Mouse (Mus musculus) CH12.LX (cell line): ENCODE measurements around the gene Fgg. TPM values are rescaled to one million over a fixed set of nuclear protein-coding genes. Genes with fewer than 3 reads are reported as not detected.

Source experiments
- DNase-seq: peaks from one replicate; pipeline ENCODE4 v3.0.0-alpha.2; 2013; ENCODE audit errors: extremely low read depth
- H3K27ac ChIP-seq: 2 replicates; pipeline ENCODE4 v1.5.1; 2012; ENCODE audit warnings: low read depth, mild to moderate bottlenecking, control low read depth, moderate library complexity; ENCODE audit not compliant: insufficient read depth
- H3K27me3 ChIP-seq: replicated peaks from 2 replicates; pipeline ENCODE3; 2012; ENCODE audit warnings: inconsistent platforms
- H3K36me3 ChIP-seq, 2 experiments: replicated peaks in 1 of 2; 2 replicates each; pipeline versions ENCODE3 to v1.6.1; 2012; ENCODE audit warnings: inconsistent platforms in 1 of 2, low read length in 1 of 2, mild to moderate bottlenecking in 1 of 2, mixed read lengths in 1 of 2, moderate library complexity in 1 of 2; ENCODE audit not compliant: control insufficient read depth in 1 of 2, insufficient read depth in 1 of 2
- H3K4me1 ChIP-seq, 2 experiments: 2 replicates each; pipeline ENCODE4 v1.6.1; 2012; ENCODE audit warnings: inconsistent platforms in 1 of 2, moderate library complexity in 1 of 2; ENCODE audit not compliant: insufficient read depth in 2 of 2, control insufficient read depth in 1 of 2
- H3K4me2 ChIP-seq: 2 replicates; pipeline ENCODE4 v1.6.1; 2012; ENCODE audit warnings: low read depth, mild to moderate bottlenecking, control low read depth; ENCODE audit not compliant: poor library complexity, insufficient read depth, severe bottlenecking
- H3K4me3 ChIP-seq, 3 experiments: fragments of 150-350 bp in 1 of 3; sonication (generic) in 1 of 3; replicated peaks in 1 of 3; 2 replicates each; pipeline versions ENCODE3 to v1.5.1; 2011 to 2012; ENCODE audit warnings: low read depth in 2 of 3, low read length in 2 of 3, mild to moderate bottlenecking in 2 of 3, moderate library complexity in 2 of 3, control low read depth in 1 of 3, improper control_type of control experiment in 1 of 3, inconsistent platforms in 1 of 3, mixed read lengths in 1 of 3; ENCODE audit not compliant: poor library complexity in 1 of 3
- H3K79me2 ChIP-seq: replicated peaks from 2 replicates; pipeline ENCODE4 v1.6.1; 2012; ENCODE audit warnings: mild to moderate bottlenecking, moderate library complexity; ENCODE audit not compliant: control insufficient read depth, poor library complexity, insufficient read depth, severe bottlenecking; ENCODE audit errors: extremely low read depth
- H3K9ac ChIP-seq: 2 replicates; pipeline ENCODE4 v1.6.1; 2012; ENCODE audit warnings: low read depth, mild to moderate bottlenecking, control low read depth, moderate library complexity; ENCODE audit not compliant: insufficient read depth
- H3K9me3 ChIP-seq: replicated peaks from 2 replicates; pipeline ENCODE3; 2012; ENCODE audit warnings: low read length, inconsistent platforms, mixed read lengths
- BHLHE40 ChIP-seq: IDR thresholded peaks from 2 replicates; pipeline ENCODE4 v1.6.1; 2011; ENCODE audit warnings: mild to moderate bottlenecking, low read depth, low read length, improper control_type of control experiment
- CHD1 ChIP-seq: IDR thresholded peaks from 2 replicates; pipeline ENCODE4 v1.6.1; 2012; ENCODE audit warnings: low read depth, low read length, improper control_type of control experiment, inconsistent platforms
- CHD2 ChIP-seq: IDR thresholded peaks from 2 replicates; pipeline ENCODE4 v1.6.1; 2011; ENCODE audit warnings: low read length, improper control_type of control experiment
- CTCF ChIP-seq, 2 experiments: IDR thresholded peaks in 1 of 2; conservative IDR thresholded peaks in 1 of 2; 2 replicates each; pipeline ENCODE4 v1.5.1; 2011 to 2012; ENCODE audit warnings: low read depth in 2 of 2, low read length in 2 of 2, improper control_type of control experiment in 1 of 2, inconsistent platforms in 1 of 2, mild to moderate bottlenecking in 1 of 2, moderate library complexity in 1 of 2
- HCFC1 ChIP-seq: IDR thresholded peaks from 2 replicates; pipeline ENCODE4 v1.6.1; 2012; ENCODE audit warnings: low read depth, mild to moderate bottlenecking, inconsistent platforms, low read length, improper control_type of control experiment
- JUND ChIP-seq: conservative IDR thresholded peaks from 2 replicates; pipeline ENCODE4 v1.6.1; 2011; ENCODE audit warnings: low read depth, low read length, improper control_type of control experiment
- KAT2A ChIP-seq: IDR thresholded peaks from 2 replicates; pipeline ENCODE4 v1.6.1; 2012; ENCODE audit warnings: low read length, improper control_type of control experiment, inconsistent platforms; ENCODE audit not compliant: insufficient replicate concordance
- MAX ChIP-seq: IDR thresholded peaks from 2 replicates; pipeline ENCODE4 v1.6.1; 2011; ENCODE audit warnings: low read length, improper control_type of control experiment
- MAZ ChIP-seq: IDR thresholded peaks from 2 replicates; pipeline ENCODE4 v1.6.1; 2012; ENCODE audit warnings: low read depth, mild to moderate bottlenecking, inconsistent platforms, low read length, improper control_type of control experiment, moderate library complexity
- MEF2A ChIP-seq: IDR thresholded peaks from 2 replicates; pipeline ENCODE4 v1.6.1; 2014; ENCODE audit warnings: low read depth, mild to moderate bottlenecking, inconsistent platforms, low read length, improper control_type of control experiment, borderline replicate concordance
- MXI1 ChIP-seq: IDR thresholded peaks from 2 replicates; pipeline ENCODE4 v1.6.1; 2011; ENCODE audit warnings: mild to moderate bottlenecking, low read depth, low read length, improper control_type of control experiment
- MYC ChIP-seq: IDR thresholded peaks from 2 replicates; pipeline ENCODE4 v1.6.1; 2011; ENCODE audit warnings: low read depth, mild to moderate bottlenecking, improper control_type of control experiment, low read length
- NELFE ChIP-seq: IDR thresholded peaks from 2 replicates; pipeline ENCODE4 v1.6.1; 2011; ENCODE audit warnings: low read depth, low read length, improper control_type of control experiment
- POLR2A ChIP-seq: IDR thresholded peaks from 2 replicates; pipeline ENCODE4 v1.6.1; 2011; ENCODE audit warnings: low read depth, mild to moderate bottlenecking, improper control_type of control experiment, low read length
- POLR2AphosphoS2 ChIP-seq: IDR thresholded peaks from 2 replicates; pipeline ENCODE4 v1.6.1; 2011; ENCODE audit warnings: low read depth, low read length, improper control_type of control experiment
- RAD21 ChIP-seq: IDR thresholded peaks from 2 replicates; pipeline ENCODE4 v1.6.1; 2011; ENCODE audit warnings: low read depth, mild to moderate bottlenecking, low read length, improper control_type of control experiment, moderate library complexity
- SMC3 ChIP-seq: IDR thresholded peaks from 2 replicates; pipeline ENCODE4 v1.6.1; 2011; ENCODE audit warnings: low read depth, low read length, improper control_type of control experiment
- TCF12 ChIP-seq: IDR thresholded peaks from 2 replicates; pipeline ENCODE4 v1.6.1; 2014; ENCODE audit warnings: low read depth, mild to moderate bottlenecking, inconsistent platforms, low read length, improper control_type of control experiment
- UBTF ChIP-seq: IDR thresholded peaks from 2 replicates; pipeline ENCODE4 v1.6.1; 2012; ENCODE audit warnings: low read depth, mild to moderate bottlenecking, inconsistent platforms, low read length, improper control_type of control experiment, moderate library complexity
- USF1 ChIP-seq: IDR thresholded peaks from 2 replicates; pipeline ENCODE4 v1.6.1; 2014; ENCODE audit warnings: low read depth, mild to moderate bottlenecking, inconsistent platforms, low read length, improper control_type of control experiment
- USF2 ChIP-seq: conservative IDR thresholded peaks from 2 replicates; pipeline ENCODE4 v1.6.1; 2011; ENCODE audit warnings: low read depth, low read length, improper control_type of control experiment
- ZC3H11A ChIP-seq: IDR thresholded peaks from 2 replicates; pipeline ENCODE4 v1.6.1; 2012; ENCODE audit warnings: low read depth, mild to moderate bottlenecking, inconsistent platforms, low read length, improper control_type of control experiment
- ZKSCAN1 ChIP-seq: IDR thresholded peaks from 2 replicates; pipeline ENCODE4 v1.6.1; 2012; ENCODE audit warnings: low read depth, inconsistent platforms, low read length, improper control_type of control experiment, borderline replicate concordance
- ZMIZ1 ChIP-seq: IDR thresholded peaks from 2 replicates; pipeline ENCODE4 v1.6.1; 2012; ENCODE audit warnings: low read depth, mild to moderate bottlenecking, inconsistent platforms, low read length, improper control_type of control experiment
- dilution Hi-C: fragments of 300-500 bp; cut with MboI; formaldehyde crosslinking; loops from 2 replicates; pipeline ENCODE4 v1.14.3; 2020; ENCODE audit warnings: low sequenced_read_pairs; ENCODE audit not compliant: extremely low pct_unique_long_range_greater_than_20kb, extremely low pct_ligation_motif_present
- in situ Hi-C: fragments of 300-500 bp; cut with MboI; formaldehyde crosslinking; loops from 3 replicates; pipeline ENCODE4 v1.14.3; 2019; ENCODE audit warnings: low sequenced_read_pairs, low pct_ligation_motif_present, low pct_unique_long_range_greater_than_20kb, mixed read lengths
- polyA plus RNA-seq: library from polyadenylated mRNA; unstranded; fragments of >175 nt; gene quantifications from 2 replicates; pipeline ENCODE4 v1.2.1, GENCODE M21; 2012; ENCODE audit warnings: low read depth; ENCODE audit not compliant: insufficient read length
- total RNA-seq, 2 experiments: library from RNA; depleted of rRNA; stranded (reverse); fragments of 300-350 nt in 1 of 2; fragments of >200 nt in 1 of 2; gene quantifications; 2 replicates each; pipeline ENCODE4 v1.2.3; 2012 to 2014

Fgg gene
- total and polyA plus RNA-seq, 3 experiments: not detected

- in situ Hi-C loops: no loop called here
Measured at GRCm38 (mm10) chr3:83033801-83034200, 26.3 kb downstream of the Fgg start.

GRCm38 (mm10) chr3:83038865-83039264 lies 31.3 kb downstream of the Fgg start:
- no peaks in the 10 kb centered on the region for H3K36me3 ChIP-seq
- in situ Hi-C loops: no loop called here

More at GRCm38 (mm10) chr3:83033801-83034200, 26.3 kb downstream of the Fgg start:
- no peak overlapping the region for H3K27ac ChIP-seq
- no peaks in the 10 kb centered on the region for H3K36me3 ChIP-seq
- no peaks in the 10 kb centered on the region for H3K79me2 ChIP-seq
- TF ChIP-seq JUND (no peak), RAD21 (no peak), CHD1 (no peak), POLR2AphosphoS2 (no peak), BHLHE40 (no peak), TCF12 (no peak), ZMIZ1 (no peak), MEF2A (no peak), UBTF (no peak), MYC (no peak), MAZ (no peak), NELFE (no peak), POLR2A (no peak), MXI1 (no peak), SMC3 (no peak), USF1 (no peak), ZKSCAN1 (no peak)
- no peak for DNase-seq
- no peak overlapping the region for H3K4me2 ChIP-seq
- H3K9me3 ChIP-seq: no peaks in the 10 kb centered on the region
- H3K9ac ChIP-seq: no peak overlapping the region
- H3K4me3 ChIP-seq: no peak overlapping the region
- no peaks in the 10 kb centered on the region for H3K4me1 ChIP-seq
- dilution Hi-C loops: no loop called here
- no peaks in the 10 kb centered on the region for H3K27me3 ChIP-seq

More at GRCm38 (mm10) chr3:83038865-83039264, 31.3 kb downstream of the Fgg start:
- Histone ChIP-seq H3K4me1 (0 out of 4 replicates have a peak, but pooled peaks cover 0 to 2% of the 10 kb centered on the region in 2 experiments), H3K4me2 (no peak overlapping the region), H3K9ac (no peak overlapping the region), H3K27me3 (no peaks in the 10 kb centered on the region), H3K9me3 (no peaks in the 10 kb centered on the region), H3K4me3 (no peak overlapping the region), H3K27ac (no peak overlapping the region), H3K79me2 (no peaks in the 10 kb centered on the region)
- DNase-seq: no peak
- dilution Hi-C loops: no loop called here
- TF ChIP-seq POLR2AphosphoS2 (no peak), MXI1 (no peak), ZC3H11A (no peak), KAT2A (no peak), CHD2 (no peak), MYC (no peak), USF2 (no peak), HCFC1 (no peak), SMC3 (no peak), CTCF (conservative IDR thresholded peaks at IDR 0.05 in 1 of 2, IDR thresholded peaks at IDR 0.05 in 1 of 2; ENCODE audit: low read depth in 2 of 2, low read length in 2 of 2) (no peak), MAX (no peak), CHD1 (no peak)
